Mouse (Mus musculus) cerebral cortex, adult 2 months (tissue): ENCODE data around the gene Zbtb1.

Experiments used
- WGBS: fragments of 180-500 bp; shearing (Covaris S2); methylation state at CpG from one replicate; pipeline ENCODE4 v1.1.7; 2018; 5-methylcytosine and 5-hydroxymethylcytosine counted together

The Zbtb1 gene

GRCm38 (mm10) chr12:76404836-76405182 lies 34.7 kb downstream of the Zbtb1 start:
- WGBS, result 9% methylated on average over 20 of the region's 20 CpGs

- 4% methylated on average over 64 of the region's 64 CpGs for WGBS
Measured at GRCm38 (mm10) chr12:76405183-76405970, 35.3 kb downstream of the Zbtb1 start.

DNA sequence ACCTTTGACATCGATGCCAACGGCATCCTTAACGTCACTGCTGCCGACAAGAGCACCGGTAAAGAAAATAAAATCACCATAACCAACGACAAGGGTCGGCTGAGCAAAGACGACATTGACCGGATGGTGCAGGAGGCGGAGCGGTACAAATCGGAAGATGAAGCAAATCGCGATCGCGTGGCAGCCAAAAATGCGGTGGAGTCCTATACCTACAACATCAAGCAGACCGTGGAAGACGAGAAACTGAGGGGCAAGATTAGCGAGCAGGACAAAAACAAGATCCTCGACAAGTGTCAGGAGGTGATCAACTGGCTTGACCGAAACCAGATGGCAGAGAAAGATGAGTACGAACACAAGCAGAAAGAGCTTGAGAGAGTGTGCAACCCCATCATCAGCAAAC lies 35.9 kb downstream of the Zbtb1 start:
- WGBS, result 12% methylated on average over 23 of the region's 23 CpGs

DNA sequence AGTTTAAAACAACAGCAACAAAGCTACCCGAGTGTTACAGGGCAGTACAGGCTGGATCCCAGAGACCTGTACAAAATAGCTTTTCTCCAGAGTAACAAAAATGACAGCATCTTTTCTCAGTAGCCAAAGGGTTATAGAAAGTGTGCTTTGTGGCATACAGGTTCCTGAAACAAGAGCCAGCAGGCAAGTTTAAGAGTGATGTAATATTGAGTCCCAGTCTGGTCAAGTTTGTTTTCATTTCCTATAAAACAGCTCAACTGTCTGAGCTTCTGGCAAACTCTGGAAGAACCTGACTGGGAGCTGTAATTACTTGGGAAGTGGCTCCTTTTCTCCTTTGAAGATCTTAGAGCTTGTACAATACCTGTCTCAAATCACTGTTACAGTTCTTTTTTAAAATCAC lies 37.1 kb downstream of the Zbtb1 start:
- WGBS, result 60% methylated on average over 1 of the region's 1 CpGs

GRCm38 (mm10) chr12:76409166-76409565 lies 39.1 kb downstream of the Zbtb1 start:
- 84% methylated on average over 4 of the region's 4 CpGs for WGBS

DNA sequence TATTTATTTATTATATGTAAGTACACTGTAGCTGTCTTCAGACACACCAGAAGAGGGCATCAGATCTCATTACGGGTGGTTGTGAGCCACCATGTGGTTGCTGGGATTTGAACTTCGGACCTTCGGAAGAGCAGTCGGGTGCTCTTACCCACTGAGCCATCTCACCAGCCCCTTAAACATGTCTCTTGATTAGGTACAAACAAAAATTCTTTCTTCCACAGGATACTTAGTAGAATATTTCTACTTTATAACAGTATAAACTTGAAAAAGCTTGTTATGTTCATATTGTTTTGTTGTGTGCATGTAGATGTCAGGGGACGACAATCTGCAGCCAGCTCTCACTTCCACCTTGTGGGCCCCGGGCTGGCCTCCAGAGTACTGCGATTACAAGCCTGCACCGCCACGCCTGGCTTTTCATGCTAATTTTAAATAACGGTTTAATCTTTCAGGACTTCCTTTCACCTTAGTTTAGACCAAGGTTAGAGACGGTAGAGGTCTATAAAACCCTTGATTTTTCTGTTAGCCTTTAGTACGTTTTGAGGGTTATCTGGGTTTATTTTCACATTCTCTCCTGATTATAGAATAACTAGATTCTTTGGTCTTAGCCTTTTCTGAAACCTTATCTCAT lies 45.4 kb downstream of the Zbtb1 start:
- WGBS, result 92% methylated on average over 12 of the region's 12 CpGs

DNA sequence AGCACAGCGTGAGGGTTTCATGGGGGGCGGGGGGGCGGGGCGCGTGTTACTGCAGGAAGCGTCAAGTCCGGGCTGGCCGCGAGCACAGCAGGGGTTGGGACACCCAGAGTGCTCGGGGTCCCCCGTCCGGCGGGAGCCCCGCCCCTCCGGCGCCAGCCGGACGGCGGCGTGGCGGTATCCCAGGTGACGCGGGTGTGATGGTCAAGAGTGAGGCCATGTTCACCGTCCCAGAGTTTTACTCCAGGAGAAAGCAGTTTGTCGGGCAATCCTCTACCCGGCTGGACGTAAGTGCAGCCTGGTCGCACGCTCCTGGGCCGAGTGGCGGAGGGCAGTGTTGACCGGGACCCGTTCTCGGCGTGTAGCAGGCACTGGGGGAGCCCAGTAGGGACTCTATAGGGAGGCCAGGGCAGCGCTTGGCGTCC lies 47.4 kb downstream of the Zbtb1 start, which contains the start of gene Ppp1r36:
Ppp1r36 (plus strand) TSS at position 106 of the 422 bp plus-strand sequence.
- WGBS, result 4% methylated on average over 37 of the region's 37 CpGs

- 94% methylated on average over 5 of the region's 5 CpGs for WGBS
Measured at GRCm38 (mm10) chr12:76418346-76418745, 48.3 kb downstream of the Zbtb1 start.

DNA sequence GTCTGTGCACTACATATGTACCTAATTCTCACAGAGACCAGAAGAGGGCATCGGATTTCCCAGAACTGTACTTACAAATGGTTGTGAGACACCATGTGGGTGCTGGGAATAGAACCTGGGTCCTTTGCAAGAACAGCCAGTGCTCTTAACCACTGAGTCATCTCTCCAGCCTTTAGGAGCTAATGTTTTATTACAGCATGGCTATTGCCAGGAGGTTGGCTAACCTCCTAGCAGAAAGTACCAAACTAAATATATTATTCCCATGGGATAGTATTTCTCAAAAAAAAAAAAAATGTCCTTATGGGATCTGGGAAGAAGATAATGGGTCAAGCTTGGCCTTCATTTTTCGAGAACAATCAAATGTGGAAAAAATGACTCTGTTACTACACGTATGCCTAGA lies 55.2 kb downstream of the Zbtb1 start:
- 94% methylated on average over 3 of the region's 3 CpGs for WGBS

- 79% methylated on average over 5 of the region's 5 CpGs for WGBS
Measured at GRCm38 (mm10) chr12:76427546-76427945, 57.5 kb downstream of the Zbtb1 start.

GRCm38 (mm10) chr12:76430879-76431406 lies 60.9 kb downstream of the Zbtb1 start:
- 32% methylated on average over 5 of the region's 5 CpGs for WGBS

DNA sequence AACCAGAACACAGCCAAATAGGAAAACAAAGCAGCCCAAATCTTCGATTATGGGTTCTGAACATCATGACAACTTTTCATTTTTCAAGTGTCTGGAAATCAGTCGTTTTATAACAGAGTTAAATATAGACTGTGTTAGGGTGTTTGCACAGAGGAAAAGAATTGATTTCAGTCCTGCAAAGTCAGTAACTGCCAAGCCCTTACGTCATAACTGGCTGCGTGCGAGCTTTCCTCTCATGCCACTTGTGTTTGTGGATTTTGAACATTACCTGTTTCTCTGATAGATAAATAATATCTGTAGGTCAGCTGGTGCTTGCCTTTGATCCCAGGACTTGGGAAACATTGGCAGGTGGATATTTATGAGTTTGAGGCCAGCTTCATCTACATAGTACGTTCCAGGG lies 61.4 kb downstream of the Zbtb1 start:
- WGBS, result 54% methylated on average over 6 of the region's 6 CpGs

GRCm38 (mm10) chr12:76434111-76434510 lies 64.0 kb downstream of the Zbtb1 start:
- 74% methylated on average over 7 of the region's 7 CpGs for WGBS

GRCm38 (mm10) chr12:76435084-76435483 lies 65.0 kb downstream of the Zbtb1 start:
- WGBS, result 12% methylated on average over 17 of the region's 17 CpGs

DNA sequence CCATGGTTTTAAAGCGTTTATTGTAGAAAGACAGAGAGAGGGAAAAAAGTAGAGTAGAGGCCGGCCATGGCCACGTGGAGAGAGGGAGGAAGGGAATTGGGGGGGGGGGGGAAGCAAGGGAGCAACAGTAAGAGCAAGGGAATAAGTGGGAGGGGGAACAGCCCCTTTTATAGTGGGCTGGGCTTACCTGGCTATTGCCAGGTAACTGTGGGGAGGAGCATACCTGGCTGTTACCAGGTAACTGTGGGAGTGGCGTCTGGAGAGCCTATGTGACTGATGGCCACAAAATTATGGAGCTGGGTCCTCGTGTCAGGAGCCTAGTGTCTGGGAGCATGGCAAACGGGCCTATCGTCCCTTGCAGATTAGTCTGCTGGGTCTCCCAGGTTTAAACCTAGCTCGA lies 65.5 kb downstream of the Zbtb1 start:
- 58% methylated on average over 8 of the region's 8 CpGs for WGBS

DNA sequence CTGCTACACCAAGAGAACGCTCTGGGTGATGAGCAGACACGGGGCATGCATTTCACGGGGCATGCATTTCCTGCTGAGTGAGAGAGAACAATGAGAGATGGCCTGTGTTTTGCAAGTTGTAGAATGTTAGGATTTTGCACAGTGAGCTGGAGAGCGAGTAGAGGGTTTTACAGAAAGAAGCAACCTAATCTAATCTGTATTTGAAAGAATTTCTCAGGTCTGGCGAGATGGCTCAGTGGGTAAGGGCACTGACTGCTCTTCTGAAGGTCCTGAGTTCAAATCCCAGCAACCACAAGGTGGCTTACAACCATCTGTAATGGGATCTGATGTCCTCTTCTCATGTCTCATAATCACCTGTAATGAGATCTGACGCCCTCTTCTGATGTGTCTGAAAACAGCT lies 73.4 kb downstream of the Zbtb1 start:
- 83% methylated on average over 6 of the region's 6 CpGs for WGBS

GRCm38 (mm10) chr12:76444359-76444772 lies 74.3 kb downstream of the Zbtb1 start:
- WGBS, result 60% methylated on average over 10 of the region's 10 CpGs

DNA sequence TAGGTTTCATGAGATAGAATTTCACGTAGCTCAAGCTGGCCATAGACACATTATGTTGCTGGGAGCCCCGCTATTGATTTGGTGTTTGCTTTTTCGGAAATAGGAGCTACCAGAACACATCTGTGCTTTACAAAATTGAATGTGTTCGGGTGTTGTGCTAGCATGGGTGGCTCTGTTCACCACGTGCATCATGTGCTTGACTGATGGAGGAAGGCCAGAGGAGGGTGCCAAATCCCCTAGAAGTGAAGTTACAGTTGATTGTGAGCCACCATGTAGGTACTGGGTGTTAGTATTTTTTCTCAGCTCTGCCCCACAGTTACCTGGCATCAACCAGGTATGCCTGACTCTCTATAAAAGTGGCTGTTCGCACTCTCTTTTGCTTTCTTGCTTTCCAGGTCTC lies 74.8 kb downstream of the Zbtb1 start:
- 75% methylated on average over 6 of the region's 6 CpGs for WGBS

GRCm38 (mm10) chr12:76446201-76446600 lies 76.1 kb downstream of the Zbtb1 start:
- 95% methylated on average over 11 of the region's 11 CpGs for WGBS
